Mouse (Mus musculus) forebrain, embryonic 12.5 days (tissue): ENCODE data around the gene Itga9. TPM values are rescaled to one million over a fixed set of nuclear protein-coding genes. Genes with fewer than 3 reads are reported as not detected.

Experiments used
- ATAC-seq: fragments of 200-750 bp; cut with Nextera tagmentation; 2 replicates; pipeline ENCODE4 v1.8.0; 2017; ENCODE audit warnings: moderate TSS enrichment; ENCODE audit not compliant: low FRiP score
- H3K27ac ChIP-seq: fragments of 300-500 bp; sonication (generic); 2 replicates; pipeline ENCODE4 v1.5.1; 2016; ENCODE audit warnings: mild to moderate bottlenecking
- H3K27me3 ChIP-seq: fragments of 300-500 bp; sonication (generic); 2 replicates; pipeline ENCODE4 v1.6.1; 2016; ENCODE audit warnings: mild to moderate bottlenecking
- H3K36me3 ChIP-seq: fragments of 300-500 bp; sonication (generic); replicated peaks from 2 replicates; pipeline ENCODE4 v1.6.1; 2016; ENCODE audit warnings: mild to moderate bottlenecking
- H3K4me1 ChIP-seq: fragments of 300-500 bp; sonication (generic); 2 replicates; pipeline ENCODE4 v1.6.1; 2016
- H3K4me2 ChIP-seq: fragments of 300-500 bp; sonication (generic); 2 replicates; pipeline ENCODE4 v1.6.1; 2016; ENCODE audit warnings: mild to moderate bottlenecking, moderate library complexity
- H3K4me3 ChIP-seq: fragments of 300-500 bp; sonication (generic); replicated peaks from 2 replicates; pipeline ENCODE4 v1.5.1; 2016; ENCODE audit warnings: mild to moderate bottlenecking
- H3K9ac ChIP-seq: fragments of 300-500 bp; sonication (generic); 2 replicates; pipeline ENCODE4 v1.6.1; 2016; ENCODE audit warnings: mild to moderate bottlenecking
- H3K9me3 ChIP-seq: fragments of 300-500 bp; sonication (generic); 2 replicates; pipeline ENCODE4 v1.6.1; 2016
- WGBS: fragments of 180-500 bp; shearing (Covaris S2); methylation state at CpG from one replicate; pipeline ENCODE4 v1.1.7; 2016; 5-methylcytosine and 5-hydroxymethylcytosine counted together
- polyA plus RNA-seq: library from polyadenylated mRNA; unstranded; fragments of >200 nt; fragmentation: Nextera tagmentation; extraction: Ambion mirVana; gene quantifications from 2 replicates; pipeline ENCODE4 v1.2.1, GENCODE M21; 2016

Itga9 gene
- polyA plus RNA-seq, 1 experiment from 2014 or later, result 7.7 TPM

DNA sequence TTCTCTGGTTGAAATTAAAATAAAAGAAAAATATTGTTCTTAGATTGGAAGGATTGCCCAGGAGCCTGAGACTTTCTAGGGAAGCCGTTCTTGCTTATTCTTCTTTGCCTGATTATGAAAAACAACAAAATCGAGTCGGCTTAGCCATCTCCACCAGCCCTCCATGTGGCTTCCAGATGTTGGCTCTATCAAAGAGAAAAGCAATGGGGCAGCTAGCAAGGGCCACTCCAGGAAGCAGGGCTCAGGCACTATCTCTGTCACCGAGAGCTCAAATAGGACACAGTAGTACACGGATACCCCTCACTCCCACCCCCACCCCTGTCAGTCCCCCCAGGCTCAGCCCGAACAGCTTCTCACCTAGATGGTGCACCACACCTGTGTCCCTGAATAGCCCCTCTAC, 168.2 kb downstream of the Itga9 start:
- Histone ChIP-seq H3K4me2 (no peak overlapping the region), H3K4me3 (no peak overlapping the region), H3K4me1 (no peaks in the 10 kb centered on the region), H3K9me3 (no peaks in the 10 kb centered on the region), H3K9ac (no peak overlapping the region), H3K36me3 (no peaks in the 10 kb centered on the region), H3K27ac (no peak overlapping the region), H3K27me3 (no peaks in the 10 kb centered on the region)
- ATAC-seq, result no peak
- 94% methylated on average over 6 of the region's 6 CpGs for WGBS

DNA sequence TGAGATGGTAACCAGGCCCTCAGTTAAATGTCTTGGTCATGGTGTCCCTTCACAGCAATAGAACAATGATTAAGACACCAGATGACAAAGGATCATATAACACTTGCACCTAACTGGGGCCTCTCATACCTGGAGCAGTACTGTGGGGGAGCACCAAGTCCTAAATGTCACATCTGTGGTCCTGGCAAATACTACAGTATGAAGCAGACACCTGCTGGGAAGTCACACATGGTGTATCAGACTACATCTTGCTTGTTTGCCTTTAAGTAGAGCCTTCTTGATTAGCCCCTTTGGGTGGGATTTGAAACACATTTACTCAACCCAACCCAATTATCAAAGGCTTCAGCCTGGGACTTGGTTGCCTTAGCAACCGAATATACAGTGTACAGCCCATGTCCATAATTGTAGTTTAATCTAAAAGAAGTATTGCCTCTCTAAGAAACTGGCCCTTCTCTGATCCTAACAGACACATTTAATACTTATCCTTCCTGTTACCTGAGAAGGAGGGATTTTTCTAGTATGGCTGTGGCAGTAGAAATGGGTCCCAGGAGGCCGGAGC, 170.5 kb downstream of the Itga9 start:
- Histone ChIP-seq H3K4me2 (no peak overlapping the region), H3K9ac (no peak overlapping the region), H3K4me3 (no peak overlapping the region), H3K27me3 (no peaks in the 10 kb centered on the region), H3K9me3 (no peaks in the 10 kb centered on the region), H3K4me1 (no peaks in the 10 kb centered on the region), H3K27ac (no peak overlapping the region), H3K36me3 (no peaks in the 10 kb centered on the region)
- ATAC-seq, result no peak
- WGBS, result 84% methylated on average over 2 of the region's 2 CpGs

DNA sequence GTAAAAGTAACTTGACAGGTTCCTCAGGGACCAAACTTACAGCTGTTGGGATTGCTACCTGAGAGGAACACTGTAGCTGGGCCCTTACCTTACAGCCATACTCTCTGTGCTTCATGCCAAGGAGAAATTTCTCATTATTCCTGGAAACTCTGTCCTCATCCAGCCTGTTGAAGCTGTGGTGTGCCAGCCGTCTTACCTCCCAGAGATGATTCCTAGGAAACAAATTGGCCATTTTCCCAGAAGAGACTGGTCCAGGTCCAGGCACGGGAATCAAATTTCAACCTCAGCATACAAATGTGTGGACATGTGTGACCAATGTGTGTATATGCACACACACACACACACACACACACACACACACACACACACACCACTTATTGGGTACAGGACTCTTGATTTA, 172.1 kb downstream of the Itga9 start:
- no peaks in the 10 kb centered on the region for H3K9me3 ChIP-seq
- no peak overlapping the region for H3K4me3 ChIP-seq
- ATAC-seq, result no peak
- no peak overlapping the region for H3K27ac ChIP-seq
- no peaks in the 10 kb centered on the region for H3K27me3 ChIP-seq
- H3K9ac ChIP-seq, result no peak overlapping the region
- no peak overlapping the region for H3K4me2 ChIP-seq
- H3K36me3 ChIP-seq, result no peaks in the 10 kb centered on the region
- WGBS, result 83% methylated on average over 2 of the region's 2 CpGs
- no peaks in the 10 kb centered on the region for H3K4me1 ChIP-seq

DNA sequence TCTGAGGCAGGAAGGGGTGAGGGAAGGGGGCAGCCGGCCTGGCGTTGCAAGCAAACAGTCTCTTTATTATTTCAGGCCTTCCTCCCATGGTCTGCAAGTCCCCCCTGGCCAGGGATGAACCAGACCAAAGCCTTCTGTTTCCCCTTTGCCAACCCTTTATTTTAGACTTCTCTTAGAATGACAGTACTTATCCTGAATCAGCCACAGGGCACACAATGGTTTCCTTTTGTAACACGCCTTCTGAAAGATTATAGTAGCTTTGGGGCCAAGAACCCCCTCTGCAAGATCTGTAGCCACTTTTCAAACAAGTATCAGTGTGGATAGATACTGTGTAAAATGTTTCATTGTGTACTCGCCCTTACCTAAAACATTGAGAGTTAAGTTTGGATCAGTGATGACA, 178.1 kb downstream of the Itga9 start:
- Histone ChIP-seq H3K4me1 (no peaks in the 10 kb centered on the region), H3K36me3 (no peaks in the 10 kb centered on the region), H3K9me3 (no peaks in the 10 kb centered on the region), H3K27me3 (no peaks in the 10 kb centered on the region), H3K4me2 (no peak overlapping the region), H3K4me3 (no peak overlapping the region), H3K27ac (no peak overlapping the region), H3K9ac (no peak overlapping the region)
- no peak for ATAC-seq
- 52% methylated on average over 4 of the region's 4 CpGs for WGBS

DNA sequence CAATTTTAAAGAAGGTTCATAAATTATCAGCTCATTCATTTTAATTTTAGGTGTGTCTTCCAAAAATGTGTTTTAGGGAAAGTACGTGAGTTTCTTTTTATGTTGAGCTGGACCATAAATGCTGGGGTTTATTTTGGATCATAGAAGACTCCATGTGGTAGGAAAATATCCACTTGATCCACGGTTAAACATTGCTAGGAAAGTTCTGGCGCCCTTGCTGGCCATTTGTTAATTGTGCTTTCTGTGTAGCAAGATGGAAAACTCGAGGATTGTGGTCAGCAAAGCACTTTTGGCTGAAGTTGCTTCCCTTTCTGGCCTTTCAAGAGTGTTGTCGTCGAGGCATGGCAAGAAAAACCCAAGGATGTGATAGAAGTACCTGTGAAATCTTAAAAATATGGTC, 179.3 kb downstream of the Itga9 start:
- H3K27me3 ChIP-seq, result no peaks in the 10 kb centered on the region
- ATAC-seq, result no peak
- WGBS, result 86% methylated on average over 6 of the region's 6 CpGs
- H3K9me3 ChIP-seq, result no peaks in the 10 kb centered on the region
- no peaks in the 10 kb centered on the region for H3K36me3 ChIP-seq
- no peak overlapping the region for H3K4me2 ChIP-seq
- H3K9ac ChIP-seq, result no peak overlapping the region
- H3K4me3 ChIP-seq, result no peak overlapping the region
- H3K4me1 ChIP-seq, result no peaks in the 10 kb centered on the region
- no peak overlapping the region for H3K27ac ChIP-seq

DNA sequence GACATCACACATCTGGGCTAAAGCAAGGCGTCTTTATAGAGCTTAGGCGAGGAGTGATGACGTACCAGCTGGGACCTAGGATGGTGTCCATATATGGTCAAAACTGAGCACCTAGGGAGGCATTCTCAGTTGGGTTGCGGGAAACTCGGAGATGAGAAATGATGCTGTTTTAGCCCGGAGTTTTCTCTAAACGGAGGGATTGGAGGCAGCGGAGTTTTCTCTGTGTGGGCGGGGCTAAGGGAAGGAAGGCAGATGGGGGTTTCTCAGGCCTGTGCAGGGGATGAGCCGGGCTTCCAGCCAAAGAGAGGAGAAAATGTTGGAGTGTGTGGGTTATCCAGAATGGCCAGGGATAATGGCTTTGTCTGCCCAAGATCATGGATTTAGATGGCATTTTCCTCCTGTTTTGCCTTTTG, 182.4 kb downstream of the Itga9 start:
- ATAC-seq, result no peak
- no peak overlapping the region for H3K4me2 ChIP-seq
- H3K27ac ChIP-seq, result no peak overlapping the region
- peaks cover 8% of the 10 kb centered on the region for H3K4me1 ChIP-seq
- H3K9ac ChIP-seq, result no peak overlapping the region
- H3K4me3 ChIP-seq, result no peak overlapping the region
- no peaks in the 10 kb centered on the region for H3K9me3 ChIP-seq
- 66% methylated on average over 10 of the region's 10 CpGs for WGBS
- no peaks in the 10 kb centered on the region for H3K36me3 ChIP-seq
- H3K27me3 ChIP-seq, result no peaks in the 10 kb centered on the region

DNA sequence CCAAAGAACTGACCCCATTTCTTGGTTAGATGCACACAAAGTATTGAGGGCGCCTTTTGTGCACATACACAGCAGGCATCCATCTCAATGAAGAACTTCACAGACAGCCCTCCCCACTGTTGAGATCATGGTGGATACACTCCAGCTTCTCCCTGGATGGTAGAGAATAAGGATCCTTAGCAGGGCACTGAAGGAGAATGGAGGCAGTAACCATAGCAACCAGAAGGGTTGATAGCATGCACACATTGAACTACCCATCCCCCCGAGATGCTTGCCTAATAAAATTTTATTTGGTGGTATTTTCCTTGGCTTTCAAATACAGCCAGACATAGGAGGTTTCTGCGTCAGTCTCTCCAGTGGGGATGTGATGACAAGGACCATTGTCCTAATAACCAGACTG, 184.7 kb downstream of the Itga9 start:
- 62% methylated on average over 3 of the region's 3 CpGs for WGBS
- no peaks in the 10 kb centered on the region for H3K36me3 ChIP-seq
- H3K4me1 ChIP-seq, result peaks cover 17% of the 10 kb centered on the region
- H3K9me3 ChIP-seq, result no peaks in the 10 kb centered on the region
- H3K4me2 ChIP-seq, result no peak overlapping the region
- H3K4me3 ChIP-seq, result no peak overlapping the region
- H3K27ac ChIP-seq, result no peak overlapping the region
- no peaks in the 10 kb centered on the region for H3K27me3 ChIP-seq
- no peak overlapping the region for H3K9ac ChIP-seq
- ATAC-seq, result no peak

DNA sequence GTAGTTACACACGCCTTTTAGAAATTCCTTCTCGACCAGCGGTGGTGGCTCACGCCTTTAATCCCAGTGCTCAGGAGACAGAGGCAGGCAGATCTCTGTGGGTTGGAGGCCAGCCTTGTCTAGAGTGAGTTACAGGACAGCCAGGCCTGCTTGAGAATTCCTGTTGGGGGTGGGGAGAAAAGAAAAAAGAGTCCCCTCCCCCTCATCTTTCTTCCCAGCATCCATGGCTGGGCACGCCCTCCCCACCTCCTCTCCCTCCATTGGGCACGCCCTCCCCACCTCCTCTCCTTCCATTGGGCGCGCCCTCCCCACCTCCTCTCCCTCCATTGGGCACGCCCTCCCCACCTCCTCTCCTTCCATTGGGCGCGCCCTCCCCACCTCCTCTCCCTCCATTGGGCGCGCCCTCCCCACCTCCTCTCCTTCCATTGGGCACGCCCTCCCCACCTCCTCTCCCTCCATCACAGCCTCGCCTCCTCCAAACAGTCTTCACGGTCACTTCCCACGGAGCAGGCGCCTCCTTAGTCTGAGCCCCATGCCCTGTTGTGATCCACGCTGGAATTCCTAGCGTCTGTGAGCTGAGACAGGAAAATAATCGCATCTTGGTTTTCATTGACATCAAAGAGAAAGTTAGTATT, 186.8 kb downstream of the Itga9 start:
- Histone ChIP-seq H3K4me3 (no peak overlapping the region), H3K9ac (no peak overlapping the region), H3K36me3 (no peaks in the 10 kb centered on the region), H3K4me1 (peaks cover 17% of the 10 kb centered on the region), H3K27ac (no peak overlapping the region), H3K4me2 (no peak overlapping the region), H3K9me3 (no peaks in the 10 kb centered on the region), H3K27me3 (no peaks in the 10 kb centered on the region)
- WGBS, result 77% methylated on average over 12 of the region's 21 CpGs
- ATAC-seq, result no peak

DNA sequence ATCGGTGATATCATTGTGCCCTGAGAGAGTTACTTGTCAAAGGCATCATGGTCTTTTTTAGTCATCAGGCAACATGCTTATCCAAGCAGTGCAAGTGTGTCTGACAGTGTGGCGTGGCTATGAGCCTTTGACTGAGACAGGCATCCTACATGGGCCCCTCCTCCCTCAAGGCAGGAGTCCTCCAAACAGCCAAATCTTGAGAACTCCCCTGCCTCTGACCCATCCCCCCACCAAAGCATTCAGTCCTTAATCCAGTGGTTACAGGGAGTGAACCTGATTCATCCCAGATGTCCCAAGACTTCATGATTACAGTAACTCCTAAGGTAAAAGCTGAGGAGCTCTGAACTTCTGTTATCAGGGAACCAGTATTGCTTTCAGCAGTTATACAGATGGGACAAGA, 188.2 kb downstream of the Itga9 start:
- Histone ChIP-seq H3K27me3 (no peaks in the 10 kb centered on the region), H3K4me3 (no peak overlapping the region), H3K9me3 (no peaks in the 10 kb centered on the region), H3K4me1 (peaks cover 17% of the 10 kb centered on the region), H3K36me3 (no peaks in the 10 kb centered on the region), H3K27ac (no peak overlapping the region), H3K9ac (no peak overlapping the region), H3K4me2 (no peak overlapping the region)
- ATAC-seq, result no peak
- 60% methylated on average over 2 of the region's 2 CpGs for WGBS

DNA sequence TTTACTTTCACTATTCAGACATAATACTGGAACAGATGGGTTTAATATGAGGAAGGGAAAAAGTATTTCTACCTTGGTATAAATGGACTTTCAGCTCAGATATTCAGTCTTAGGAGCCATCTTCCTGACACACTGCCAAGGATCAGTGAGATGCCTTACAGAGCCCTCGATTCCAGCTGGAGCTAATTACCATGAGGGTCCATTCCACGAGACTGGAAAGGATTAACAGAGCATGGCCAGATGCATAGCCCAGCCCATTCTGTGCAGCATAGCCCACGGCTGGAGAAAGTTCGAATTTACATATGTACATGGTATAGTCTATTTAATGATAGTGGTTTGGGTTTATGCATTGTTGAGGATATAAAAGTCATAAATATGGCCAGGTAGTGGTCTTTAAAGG, 188.8 kb downstream of the Itga9 start:
- no peaks in the 10 kb centered on the region for H3K27me3 ChIP-seq
- H3K9me3 ChIP-seq, result no peaks in the 10 kb centered on the region
- ATAC-seq, result no peak
- no peak overlapping the region for H3K4me3 ChIP-seq
- WGBS, result 48% methylated on average over 4 of the region's 4 CpGs
- H3K4me1 ChIP-seq, result peaks cover 17% of the 10 kb centered on the region
- H3K27ac ChIP-seq, result no peak overlapping the region
- H3K9ac ChIP-seq, result no peak overlapping the region
- H3K36me3 ChIP-seq, result no peaks in the 10 kb centered on the region
- no peak overlapping the region for H3K4me2 ChIP-seq

DNA sequence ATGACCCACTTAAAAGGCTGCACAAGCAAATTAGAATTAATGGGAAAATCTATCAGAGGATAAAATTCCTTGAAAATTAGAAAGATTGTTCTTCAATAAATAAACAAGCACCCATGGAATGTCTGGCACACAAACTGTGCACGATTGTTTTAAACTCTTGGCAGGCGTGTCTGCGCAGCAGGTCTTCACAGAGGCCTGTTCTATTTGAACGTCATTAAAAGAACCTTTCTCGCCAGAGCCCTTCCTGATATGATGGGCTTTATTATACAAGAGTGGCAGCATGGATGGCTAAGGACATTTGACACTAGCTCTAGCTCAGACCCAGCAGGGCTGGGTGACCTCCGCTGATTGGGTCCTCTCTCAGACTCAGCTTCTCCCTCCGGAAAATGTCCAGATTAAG, 192.6 kb downstream of the Itga9 start:
- H3K27me3 ChIP-seq, result no peaks in the 10 kb centered on the region
- H3K36me3 ChIP-seq, result no peaks in the 10 kb centered on the region
- 58% methylated on average over 7 of the region's 7 CpGs for WGBS
- H3K9me3 ChIP-seq, result no peaks in the 10 kb centered on the region
- H3K9ac ChIP-seq, result no peak overlapping the region
- no peak overlapping the region for H3K4me3 ChIP-seq
- peaks cover 9% of the 10 kb centered on the region for H3K4me1 ChIP-seq
- no peak overlapping the region for H3K4me2 ChIP-seq
- no peak overlapping the region for H3K27ac ChIP-seq
- no peak for ATAC-seq

DNA sequence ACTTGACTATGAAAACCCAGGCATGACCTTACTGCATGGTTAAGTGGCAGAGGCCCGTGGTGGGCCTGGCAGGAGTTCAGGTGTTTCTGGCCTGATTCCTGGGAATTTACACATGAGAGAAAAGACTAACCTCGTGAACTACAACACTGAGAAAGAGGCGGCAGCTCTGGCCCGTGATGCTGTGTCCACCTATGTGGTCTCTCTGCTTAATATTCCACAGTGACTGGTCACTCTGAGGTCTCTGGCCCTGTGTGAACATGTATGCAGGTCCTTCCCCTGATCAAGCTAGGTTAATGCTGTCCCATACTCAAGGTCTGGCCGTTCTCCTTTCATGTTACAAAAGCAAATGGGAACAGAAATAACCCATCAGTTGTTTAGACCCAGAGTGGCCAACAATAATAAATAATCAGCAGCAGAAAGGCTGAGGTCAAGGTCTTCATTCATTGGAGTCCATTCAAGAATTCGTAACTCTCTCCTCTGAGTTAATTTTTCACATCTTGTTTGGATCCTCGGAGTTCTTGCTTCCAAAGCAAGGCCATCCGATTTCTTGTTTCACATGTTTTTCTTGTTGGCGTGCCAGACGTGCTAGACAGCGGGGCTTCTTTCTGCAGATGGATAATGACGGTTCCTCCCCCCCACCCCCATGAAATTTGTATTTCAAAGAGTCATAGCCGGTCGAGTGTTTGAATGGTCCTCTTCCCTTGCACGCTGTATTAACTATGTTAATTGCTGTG, 194.9 kb downstream of the Itga9 start:
- no peak overlapping the region for H3K9ac ChIP-seq
- WGBS, result 73% methylated on average over 15 of the region's 15 CpGs
- H3K4me3 ChIP-seq, result no peak overlapping the region
- H3K36me3 ChIP-seq, result no peaks in the 10 kb centered on the region
- H3K27me3 ChIP-seq, result no peaks in the 10 kb centered on the region
- H3K27ac ChIP-seq, result no peak overlapping the region
- no peak for ATAC-seq
- no peak overlapping the region for H3K4me2 ChIP-seq
- H3K9me3 ChIP-seq, result no peaks in the 10 kb centered on the region
- no peaks in the 10 kb centered on the region; the same call in none of the 2 replicates for H3K4me1 ChIP-seq

DNA sequence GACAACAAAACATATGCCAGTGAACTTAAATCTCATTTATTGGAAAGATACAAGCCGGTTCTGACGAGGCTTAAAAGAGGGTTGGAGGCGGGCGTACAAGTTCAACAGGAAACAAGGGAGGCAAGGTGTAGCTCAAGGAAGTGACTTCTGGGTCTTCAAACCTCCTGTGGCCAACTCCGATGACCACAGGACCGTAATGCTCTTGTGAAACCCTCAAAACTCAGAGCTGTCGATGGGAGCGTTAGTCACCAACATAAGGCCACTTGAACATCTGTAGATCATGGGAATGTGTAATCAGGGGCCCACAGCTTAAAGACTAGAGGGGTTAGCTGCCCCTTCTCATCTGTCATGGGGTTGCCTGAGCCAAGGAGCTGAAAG, 195.4 kb downstream of the Itga9 start:
- Histone ChIP-seq H3K9me3 (no peaks in the 10 kb centered on the region), H3K36me3 (no peaks in the 10 kb centered on the region), H3K4me3 (no peak overlapping the region), H3K27me3 (no peaks in the 10 kb centered on the region), H3K4me1 (no peaks in the 10 kb centered on the region; the same call in none of the 2 replicates), H3K27ac (no peak overlapping the region), H3K9ac (no peak overlapping the region), H3K4me2 (no peak overlapping the region)
- WGBS, result 85% methylated on average over 8 of the region's 8 CpGs
- ATAC-seq, result no peak
